Mouse (Mus musculus): Measurements from ENCODE around the gene Dennd2d.

Dennd2d gene

GRCm38 (mm10) chr3:106496045-106496721 is 14.0 kb downstream of the Dennd2d start:
- no peak for DNase-seq (ENCODE audit: low spot score)

GRCm38 (mm10) chr3:106496996-106497395 is 14.8 kb downstream of the Dennd2d start:
- DNase-seq (ENCODE audit: low spot score): no peak

- DNase-seq (ENCODE audit: low spot score): no peak
These were observed 18.3 kb downstream of the Dennd2d start for GRCm38 (mm10) chr3:106500510-106500909.

- no peak for DNase-seq (ENCODE audit: low spot score)
These were observed 20.7 kb downstream of the Dennd2d start for GRCm38 (mm10) chr3:106502892-106503291.

GRCm38 (mm10) chr3:106510669-106511068 is 28.5 kb downstream of the Dennd2d start:
- DNase-seq (ENCODE audit: low spot score): no peak

GRCm38 (mm10) chr3:106515016-106515415 is 32.8 kb downstream of the Dennd2d start:
- DNase-seq (ENCODE audit: low spot score): peak; percentile 42

GRCm38 (mm10) chr3:106522730-106523129 is 40.5 kb downstream of the Dennd2d start:
- no peak for DNase-seq (ENCODE audit: low spot score)

- no peak for DNase-seq (ENCODE audit: low spot score)
These were observed 44.2 kb downstream of the Dennd2d start for GRCm38 (mm10) chr3:106526411-106526810.

GRCm38 (mm10) chr3:106528032-106528431 is 45.8 kb downstream of the Dennd2d start:
- no peak for DNase-seq (ENCODE audit: low spot score)

- no peak for DNase-seq (ENCODE audit: low spot score)
These were observed 51.1 kb downstream of the Dennd2d start for GRCm38 (mm10) chr3:106533277-106533676.

- DNase-seq (ENCODE audit: low spot score): no peak
These were observed 62.6 kb downstream of the Dennd2d start for GRCm38 (mm10) chr3:106544721-106545316.

- peak; percentile 94 for DNase-seq (ENCODE audit: low spot score)
These were observed 65.1 kb downstream of the Dennd2d start, which contains the start of the genes Dram2 and Cept1 for GRCm38 (mm10) chr3:106547171-106547923. TSS of gene Dram2 (plus strand) at chr3:106547798. TSS of gene Cept1 (minus strand) at chr3:106547802.

GRCm38 (mm10) chr3:106547924-106548539 is 65.8 kb downstream of the Dennd2d start:
- DNase-seq (ENCODE audit: low spot score): peak; percentile 22

- no peak for DNase-seq (ENCODE audit: low spot score)
These were observed 66.8 kb downstream of the Dennd2d start for GRCm38 (mm10) chr3:106548971-106549370.

Measured in urinary bladder, postnatal 14 days (tissue).